10 mouse cellular contexts compared by ENCODE assay signal in the genomic region with DNA sequence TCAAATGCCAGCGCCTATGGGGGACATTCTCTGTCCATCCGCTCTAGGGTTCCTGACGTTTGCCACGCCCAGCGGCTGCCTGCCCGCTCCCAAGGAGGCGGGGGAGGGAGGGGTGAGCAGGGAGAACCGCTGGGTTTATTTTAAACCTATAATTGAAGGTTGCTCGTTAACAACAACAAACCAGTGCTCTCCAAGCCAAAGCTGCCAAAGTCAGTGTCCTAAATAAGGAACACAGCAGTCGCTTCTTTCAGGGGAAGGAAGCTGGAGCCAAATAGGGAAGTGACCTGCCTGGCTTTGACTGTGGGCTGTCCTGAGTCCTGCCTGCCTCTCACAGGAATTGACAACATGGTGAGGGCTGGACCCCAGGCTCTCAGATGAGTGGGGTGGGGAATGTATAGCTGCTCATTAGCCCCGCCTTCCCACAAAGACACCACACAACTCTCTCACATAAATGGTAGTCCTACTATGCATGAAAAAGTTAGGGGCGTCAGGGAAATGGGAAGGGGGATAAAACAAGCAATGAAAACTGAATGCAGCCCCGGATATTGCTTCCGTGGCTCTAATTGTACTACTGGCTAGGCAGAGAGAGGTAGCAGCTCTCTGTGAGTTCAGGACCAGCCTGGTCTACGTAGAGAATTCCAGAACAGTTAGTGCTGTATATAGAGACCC. TPM values are rescaled to one million over a fixed set of nuclear protein-coding genes. Genes with fewer than 3 reads are reported as not detected.
DNase-seq lines count a peak whose midpoint lies in the region; ATAC-seq and TF ChIP-seq lines count a peak whose summit lies in the region.
"Had no signal": no experiment of that assay in that cellular context is flagged by ENCODE, and none has a peak within 500 bp of the region (broad histone marks: within the 10 kb centered on the region; RNA-seq: fewer than 3 reads in every experiment).

No protein-coding gene starts in this region.

- TF ChIP-seq EP300 in heart, postnatal 0 days (IDR thresholded peaks at IDR 0.05; ENCODE audit: low read depth): no peak

- WGBS in kidney, embryonic 16.5 days: 76% methylated on average over 15 of the region's 15 CpGs
- WGBS in heart, postnatal 0 days: 67% methylated on average over 15 of the region's 15 CpGs

- no peaks in the 10 kb centered on the region for H3K27me3 ChIP-seq in kidney, embryonic 16.5 days (ENCODE audit: insufficient read depth, low read length)
- H3K27me3 ChIP-seq in heart, postnatal 0 days (ENCODE audit: control insufficient read depth, insufficient read depth, low read length): no peaks in the 10 kb centered on the region

- DNase-seq in kidney, adult 9 months: peak; percentile 42
- DNase-seq in ZHBTc4 (ENCODE audit: low read depth, low spot score): peak; percentile 43
- DNase-seq in heart, postnatal 0 days (ENCODE audit: low spot score): no peak
- DNase-seq in right cerebral cortex, adult 18-20 months: no peak
- DNase-seq in cerebellum, postnatal 25 days: no peak
- DNase-seq: adrenal gland, postnatal 14 days; cerebellum, postnatal 14 days; right cerebral cortex, postnatal 4 days had no signal

- no peak for TF ChIP-seq CTCF in heart, postnatal 0 days (IDR thresholded peaks at IDR 0.05; ENCODE audit: low read depth)

- H3K4me1 ChIP-seq in kidney, embryonic 16.5 days (ENCODE audit: insufficient read depth, low read length): peaks cover 9% of the 10 kb centered on the region
- peaks cover 12% of the 10 kb centered on the region for H3K4me1 ChIP-seq in heart, postnatal 0 days (ENCODE audit: control insufficient read depth, insufficient read depth)

- no peak overlapping the region for H3K4me3 ChIP-seq in kidney, embryonic 16.5 days (ENCODE audit: low read length)
- H3K4me3 ChIP-seq in heart, postnatal 0 days (ENCODE audit: low read depth, low read length): no peak overlapping the region

- no peaks in the 10 kb centered on the region for H3K36me3 ChIP-seq in kidney, embryonic 16.5 days (ENCODE audit: insufficient read depth, low read length)
- no peaks in the 10 kb centered on the region for H3K36me3 ChIP-seq in heart, postnatal 0 days (replicated peaks; ENCODE audit: control insufficient read depth, insufficient read depth, low read length)

- H3K4me2 ChIP-seq in kidney, embryonic 16.5 days (replicated peaks; ENCODE audit: low read depth, low read length): no peak overlapping the region
- no peak overlapping the region for H3K4me2 ChIP-seq in heart, postnatal 0 days (ENCODE audit: low read depth, low read length)

- no peak for ATAC-seq in kidney, embryonic 16.5 days (ENCODE audit: low FRiP score, low TSS enrichment)
- peak; percentile 21; the same call in 1 of the 2 replicates for ATAC-seq in heart, postnatal 0 days (ENCODE audit: insufficient read depth, low read depth)
- ATAC-seq in monocyte, adult 5-6 weeks (replicated peaks; ENCODE audit: insufficient number of reproducible peaks, low FRiP score, low TSS enrichment, poor library complexity, severe bottlenecking): peak; percentile 49

- H3K27ac ChIP-seq in kidney, embryonic 16.5 days (ENCODE audit: low read length): no peak overlapping the region; the same call in 1 of the 2 replicates
- H3K27ac ChIP-seq in heart, postnatal 0 days (ENCODE audit: low read depth): no peak overlapping the region

- no peak overlapping the region for H3K9ac ChIP-seq in kidney, embryonic 16.5 days (replicated peaks; ENCODE audit: low read length)
- no peak overlapping the region for H3K9ac ChIP-seq in heart, postnatal 0 days (replicated peaks; ENCODE audit: low read depth, low read length)

- no peaks in the 10 kb centered on the region for H3K9me3 ChIP-seq in kidney, embryonic 16.5 days (ENCODE audit: low read length)
- no peaks in the 10 kb centered on the region for H3K9me3 ChIP-seq in heart, postnatal 0 days (replicated peaks; ENCODE audit: control insufficient read depth, low read length)

RNA-seq across cellular contexts. Expression of gene Ssr1, which starts 34.6 kb away (rescaled TPM):
- 130 and 138 TPM in 2 replicates for polyA plus RNA-seq in kidney, embryonic 16.5 days (2015; fragmentation: Nextera tagmentation; extraction: Ambion mirVana)
- total RNA-seq in heart, postnatal 0 days (2014; rRNA removed; ENCODE audit: low replicate concordance): 16.6 and 19.1 TPM in 2 replicates
- 50.7 and 53.6 TPM in 2 replicates for polyA plus RNA-seq in heart, postnatal 0 days (2015; fragmentation: Nextera tagmentation; extraction: Ambion mirVana)
- total RNA-seq in monocyte, adult 5-6 weeks (2017): 66.0 to 74.1 TPM (median 72.0 TPM) in 3 replicates

Comparison
In these comparisons a context has a peak if more than half of its experiments do, and no peak if none do; other contexts are left out.
1. DNase-seq: peak in kidney, adult 9 months (single experiment) and ZHBTc4 (single experiment); none in heart, postnatal 0 days (single experiment), right cerebral cortex, adult 18-20 months (single experiment) and cerebellum, postnatal 25 days (0 of 2).